Mouse (Mus musculus): ENCODE measurements around the gene 4921536K21Rik. TPM values are rescaled to one million over a fixed set of nuclear protein-coding genes. Genes with fewer than 3 reads are reported as not detected.
A peak's percentile ranks its signal among the peaks of the same experiment; 100 is the strongest.

Gene 4921536K21Rik
- polyA plus RNA-seq, 1 experiment = 0.86 TPM

DNA sequence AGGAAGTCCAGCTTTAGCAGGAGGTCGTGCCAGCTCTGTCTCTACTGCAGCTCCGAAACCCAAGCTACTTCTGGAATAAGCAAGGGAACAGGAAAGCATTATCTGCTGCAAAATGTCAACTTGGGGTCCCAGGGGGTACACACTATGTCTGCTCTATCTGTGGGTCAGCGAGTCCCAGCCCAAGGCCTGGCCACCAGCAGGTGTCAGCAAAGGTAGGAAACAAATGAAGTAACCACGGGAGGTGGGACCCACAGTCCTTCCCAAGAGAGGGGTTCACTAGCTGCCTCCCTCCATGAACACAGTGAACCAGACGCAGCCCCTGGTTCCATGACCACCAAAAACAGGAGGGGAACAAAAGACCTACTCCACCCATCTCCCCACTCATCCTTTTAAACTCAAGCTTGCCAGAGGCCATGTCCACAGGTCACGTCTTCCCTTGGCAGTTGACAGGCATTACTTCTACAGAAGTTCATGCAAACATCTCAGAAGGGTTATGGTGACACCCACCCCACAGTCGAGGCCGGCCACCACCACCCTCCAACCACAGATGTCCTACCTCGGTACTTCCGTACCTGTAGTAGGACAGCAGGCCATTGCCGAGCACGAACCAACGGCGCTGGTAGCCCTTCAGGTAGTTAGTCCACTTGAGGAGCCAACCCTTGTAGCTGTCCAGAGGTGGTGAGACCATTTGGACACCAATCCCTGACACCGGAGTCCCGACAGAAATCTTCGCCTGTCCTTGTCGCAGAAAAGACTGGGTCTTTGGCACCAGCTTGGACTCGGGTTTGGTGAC, 32.0 kb downstream of the 4921536K21Rik start:
- no peak for TF ChIP-seq CTCF (IDR thresholded peaks at IDR 0.05; ENCODE audit: borderline replicate concordance, insufficient read depth, low read length)
- no peak for TF ChIP-seq POLR2A (IDR thresholded peaks at IDR 0.05; ENCODE audit: low read depth, low read length)
- H3K4me3 ChIP-seq (ENCODE audit: insufficient read depth, low read length) = no peak overlapping the region
- no peak overlapping the region for H3K27ac ChIP-seq (ENCODE audit: insufficient read depth, low read length)
- H3K4me1 ChIP-seq (ENCODE audit: control insufficient read depth, insufficient read depth, low read length) = peaks cover 3% of the 10 kb centered on the region; the same call in 1 of the 2 replicates

DNA sequence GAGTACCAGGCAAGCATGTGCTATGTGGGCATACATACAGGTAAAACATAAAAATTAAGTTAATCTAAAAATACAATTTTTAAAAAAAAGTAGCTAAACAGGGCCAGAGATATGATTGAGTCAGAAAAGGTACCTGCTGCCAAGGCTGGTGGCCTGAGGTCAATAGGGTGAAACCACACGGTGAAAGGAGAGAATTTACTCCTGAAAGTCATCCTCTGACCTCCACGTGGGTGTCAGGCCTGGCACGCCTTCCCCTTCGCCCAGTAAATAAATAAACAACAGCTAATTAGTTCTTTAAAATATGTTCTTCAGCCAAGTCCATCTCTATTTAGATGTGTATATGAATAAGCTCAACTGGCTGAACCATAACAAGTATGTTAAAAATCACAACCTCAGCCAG, 34.5 kb downstream of the 4921536K21Rik start:
- H3K4me1 ChIP-seq (ENCODE audit: control insufficient read depth, insufficient read depth, low read length) = peaks cover 7% of the 10 kb centered on the region
- TF ChIP-seq POLR2A (IDR thresholded peaks at IDR 0.05; ENCODE audit: low read depth, low read length) = no peak
- TF ChIP-seq CTCF (IDR thresholded peaks at IDR 0.05; ENCODE audit: borderline replicate concordance, insufficient read depth, low read length) = no peak
- H3K4me3 ChIP-seq (ENCODE audit: insufficient read depth, low read length) = no peak overlapping the region
- H3K27ac ChIP-seq (ENCODE audit: insufficient read depth, low read length) = no peak overlapping the region

DNA sequence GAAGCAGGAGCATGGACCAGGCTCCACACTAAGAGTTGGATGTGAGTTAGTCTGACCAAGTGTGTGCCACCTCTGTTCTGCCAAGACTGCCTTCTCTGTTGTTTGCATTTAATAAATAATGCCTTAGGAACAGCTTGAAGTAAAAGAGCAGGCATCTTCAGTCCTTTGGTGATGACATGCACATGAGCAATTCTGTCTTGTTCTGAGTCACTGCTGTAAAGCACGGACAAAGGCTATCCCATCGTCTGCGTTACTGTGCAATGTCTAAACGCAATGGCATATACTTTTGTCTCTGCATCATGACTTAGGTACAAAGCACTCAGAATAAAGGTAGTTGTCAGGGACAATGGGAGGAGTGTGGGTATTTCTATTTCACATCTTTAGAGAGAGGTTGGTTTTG, 35.1 kb downstream of the 4921536K21Rik start:
- Histone ChIP-seq H3K27ac (ENCODE audit: insufficient read depth, low read length) (no peak overlapping the region), H3K4me3 (ENCODE audit: insufficient read depth, low read length) (no peak overlapping the region), H3K4me1 (ENCODE audit: control insufficient read depth, insufficient read depth, low read length) (peaks cover 7% of the 10 kb centered on the region)
- no peak for TF ChIP-seq POLR2A (IDR thresholded peaks at IDR 0.05; ENCODE audit: low read depth, low read length)
- no peak for TF ChIP-seq CTCF (IDR thresholded peaks at IDR 0.05; ENCODE audit: borderline replicate concordance, insufficient read depth, low read length)

DNA sequence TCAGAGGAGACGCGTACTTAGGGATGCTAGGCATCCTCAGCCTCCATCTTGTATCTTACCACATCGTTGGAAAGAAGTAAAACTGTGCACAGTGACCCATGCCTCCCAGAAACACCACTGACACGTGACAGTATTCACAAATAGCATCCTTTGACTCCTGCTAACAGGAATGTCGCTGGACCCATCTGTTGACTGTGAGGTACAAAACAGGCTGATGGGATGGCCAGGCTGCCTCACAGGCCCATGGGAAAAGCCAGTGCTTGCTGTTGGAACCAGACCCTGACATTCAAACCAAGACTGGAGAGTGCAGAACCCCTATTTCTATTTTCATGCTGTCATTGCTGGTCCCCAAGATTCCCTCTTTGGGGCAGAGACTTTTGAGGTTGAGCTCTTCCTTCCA, 37.0 kb downstream of the 4921536K21Rik start:
- Histone ChIP-seq H3K4me1 (ENCODE audit: control insufficient read depth, insufficient read depth, low read length) (peaks cover 17% of the 10 kb centered on the region), H3K4me3 (ENCODE audit: insufficient read depth, low read length) (no peak overlapping the region), H3K27ac (ENCODE audit: insufficient read depth, low read length) (no peak overlapping the region)
- TF ChIP-seq CTCF (IDR thresholded peaks at IDR 0.05; ENCODE audit: borderline replicate concordance, insufficient read depth, low read length) = no peak
- no peak for TF ChIP-seq POLR2A (IDR thresholded peaks at IDR 0.05; ENCODE audit: low read depth, low read length)

DNA sequence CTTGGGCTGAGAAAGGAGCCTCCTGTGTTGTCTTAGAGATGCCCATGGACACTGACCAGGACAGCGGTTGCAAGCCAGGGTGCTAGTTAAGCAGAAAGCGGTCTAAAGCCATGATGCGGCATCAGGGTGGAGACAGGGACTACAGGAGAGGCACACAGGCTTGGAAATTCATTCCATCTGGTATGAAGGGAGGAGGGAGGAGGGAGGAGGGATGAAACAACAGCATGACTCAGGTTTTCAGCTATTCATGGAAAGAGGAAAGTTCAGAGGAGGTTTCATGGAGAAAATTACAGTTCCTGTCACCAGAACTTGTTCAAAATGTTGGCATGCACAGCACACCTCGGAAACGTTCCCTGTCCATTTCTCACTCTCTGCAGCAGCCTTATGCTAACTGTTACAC, 39.1 kb downstream of the 4921536K21Rik start:
- H3K4me3 ChIP-seq (ENCODE audit: insufficient read depth, low read length) = no peak overlapping the region
- no peak for TF ChIP-seq CTCF (IDR thresholded peaks at IDR 0.05; ENCODE audit: borderline replicate concordance, insufficient read depth, low read length)
- no peak for TF ChIP-seq POLR2A (IDR thresholded peaks at IDR 0.05; ENCODE audit: low read depth, low read length)
- peak overlapping the region; percentile 28; the same call in 1 of the 2 replicates for H3K27ac ChIP-seq (ENCODE audit: insufficient read depth, low read length)
- H3K4me1 ChIP-seq (ENCODE audit: control insufficient read depth, insufficient read depth, low read length) = peaks cover 17% of the 10 kb centered on the region

DNA sequence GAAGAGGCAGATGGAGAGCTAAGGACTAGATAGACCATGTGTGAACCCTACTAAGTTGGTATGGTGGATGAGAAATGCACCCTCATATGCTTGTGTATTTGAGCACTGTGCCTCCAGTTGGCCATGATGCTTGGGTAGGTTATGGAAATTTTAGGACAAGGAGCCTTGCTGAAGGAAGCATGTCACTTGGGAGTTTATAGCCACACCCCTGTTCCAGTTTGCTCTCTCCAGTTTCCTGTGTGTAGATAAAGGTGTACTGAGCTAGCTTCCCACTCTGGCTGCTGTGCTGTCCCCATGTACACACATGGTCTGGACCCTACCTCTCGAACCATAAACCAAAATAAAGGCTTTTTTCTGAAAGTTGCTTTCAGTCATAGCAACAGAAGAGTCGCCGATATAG, 40.7 kb downstream of the 4921536K21Rik start:
- no peak overlapping the region for H3K27ac ChIP-seq (ENCODE audit: insufficient read depth, low read length)
- TF ChIP-seq CTCF (IDR thresholded peaks at IDR 0.05; ENCODE audit: borderline replicate concordance, insufficient read depth, low read length) (no peak), POLR2A (IDR thresholded peaks at IDR 0.05; ENCODE audit: low read depth, low read length) (no peak)
- H3K4me1 ChIP-seq (ENCODE audit: control insufficient read depth, insufficient read depth, low read length) = peaks cover 14% of the 10 kb centered on the region
- H3K4me3 ChIP-seq (ENCODE audit: insufficient read depth, low read length) = no peak overlapping the region

DNA sequence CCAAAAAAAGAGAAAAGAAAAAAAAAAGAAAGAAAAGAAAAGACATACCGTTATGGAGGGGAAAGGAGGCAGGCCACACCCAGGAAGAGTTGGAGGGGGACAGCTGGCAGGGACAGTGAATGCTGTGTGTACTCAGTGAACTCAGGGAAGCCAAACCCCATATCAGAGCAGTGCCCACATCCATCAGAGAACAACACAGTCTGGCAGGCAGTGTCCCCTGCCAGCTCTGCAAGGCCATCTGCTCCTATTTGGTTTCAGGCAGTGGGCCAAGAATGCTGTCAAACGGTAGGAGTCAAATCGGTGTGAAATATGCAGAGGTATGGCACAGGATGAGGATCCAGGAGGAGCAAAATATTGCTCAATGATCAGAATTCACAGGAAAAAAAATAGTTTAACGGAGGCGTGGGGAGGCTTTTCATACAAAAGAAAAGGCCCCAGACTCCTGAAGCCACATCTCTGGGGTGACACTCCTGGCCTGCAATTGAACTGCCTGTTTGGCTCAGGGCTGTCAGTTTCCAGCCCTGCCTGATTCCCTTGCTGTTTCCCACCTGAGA, 41.3 kb downstream of the 4921536K21Rik start:
- Histone ChIP-seq H3K4me1 (ENCODE audit: control insufficient read depth, insufficient read depth, low read length) (peaks cover 14% of the 10 kb centered on the region), H3K27ac (ENCODE audit: insufficient read depth, low read length) (no peak overlapping the region), H3K4me3 (ENCODE audit: insufficient read depth, low read length) (no peak overlapping the region)
- TF ChIP-seq POLR2A (IDR thresholded peaks at IDR 0.05; ENCODE audit: low read depth, low read length) (no peak), CTCF (IDR thresholded peaks at IDR 0.05; ENCODE audit: borderline replicate concordance, insufficient read depth, low read length) (no peak)

DNA sequence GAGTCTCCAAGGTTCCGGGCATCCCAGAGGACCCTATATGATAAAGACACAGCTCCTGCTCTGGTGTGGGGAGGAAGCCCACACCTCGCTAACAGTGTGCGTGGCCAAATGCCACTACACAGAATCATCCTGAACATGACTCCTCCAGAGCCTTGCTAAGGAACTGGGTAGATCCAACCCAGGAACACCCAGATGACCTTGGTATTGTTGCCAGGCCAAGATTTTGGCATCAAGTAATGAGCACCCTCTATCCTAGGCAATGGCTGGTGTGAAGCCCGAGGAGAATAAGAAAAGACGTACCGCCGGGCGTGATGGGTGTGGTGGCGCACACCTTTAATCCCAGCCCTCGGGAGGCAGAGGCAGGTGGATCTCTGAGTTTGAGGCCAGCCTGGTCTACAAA, 41.9 kb downstream of the 4921536K21Rik start:
- TF ChIP-seq CTCF (IDR thresholded peaks at IDR 0.05; ENCODE audit: borderline replicate concordance, insufficient read depth, low read length) (no peak), POLR2A (IDR thresholded peaks at IDR 0.05; ENCODE audit: low read depth, low read length) (no peak)
- Histone ChIP-seq H3K27ac (ENCODE audit: insufficient read depth, low read length) (no peak overlapping the region), H3K4me3 (ENCODE audit: insufficient read depth, low read length) (no peak overlapping the region), H3K4me1 (ENCODE audit: control insufficient read depth, insufficient read depth, low read length) (peaks cover 14% of the 10 kb centered on the region)

DNA sequence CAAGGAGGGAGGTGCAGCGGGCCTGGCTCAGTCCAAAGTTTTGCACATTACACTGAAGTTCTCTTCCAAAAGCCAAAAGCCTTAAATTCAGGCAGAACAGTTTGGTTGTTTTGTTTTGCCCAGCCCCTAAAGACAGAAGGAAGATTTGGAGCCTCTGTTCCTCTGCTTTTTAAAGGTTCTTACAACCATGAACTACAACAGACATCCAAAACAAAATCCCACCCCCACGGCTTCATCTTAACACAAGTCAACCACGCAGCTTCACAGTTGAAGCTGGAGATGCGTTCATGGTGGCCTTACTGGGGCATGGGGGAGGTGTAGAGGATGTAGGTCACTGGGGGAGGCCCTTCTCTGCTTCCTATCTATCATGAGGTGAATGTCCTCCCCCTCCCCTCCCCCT, 43.0 kb downstream of the 4921536K21Rik start:
- TF ChIP-seq CTCF (IDR thresholded peaks at IDR 0.05; ENCODE audit: borderline replicate concordance, insufficient read depth, low read length) (no peak), POLR2A (IDR thresholded peaks at IDR 0.05; ENCODE audit: low read depth, low read length) (no peak)

DNA sequence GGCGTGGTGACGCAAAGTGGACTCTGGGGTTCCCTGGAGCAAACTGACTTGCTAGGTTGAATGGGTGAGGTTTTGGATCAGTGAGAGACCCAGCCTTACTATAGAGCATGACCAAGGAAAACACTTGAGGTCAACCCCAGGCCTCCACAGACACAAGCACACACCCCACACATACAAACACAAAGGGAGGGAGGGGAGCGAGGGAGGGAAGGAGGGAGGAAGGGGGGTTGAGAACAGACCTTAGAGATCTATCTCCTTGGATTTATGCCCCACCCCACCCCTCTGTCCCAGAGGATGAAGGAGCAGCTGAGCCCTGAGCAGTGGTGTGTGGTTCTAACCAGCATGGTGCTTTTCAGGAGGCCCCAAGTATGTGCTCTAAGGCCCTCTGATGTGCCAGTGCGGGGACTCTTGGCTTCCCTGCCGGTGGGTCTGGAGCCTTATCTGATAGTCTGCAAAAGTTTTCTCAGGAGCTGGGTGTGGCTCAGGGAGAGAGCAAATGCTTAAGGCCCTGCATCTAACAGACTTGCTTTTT, 44.1 kb downstream of the 4921536K21Rik start:
- TF ChIP-seq POLR2A (IDR thresholded peaks at IDR 0.05; ENCODE audit: low read depth, low read length) = no peak
- no peak for TF ChIP-seq CTCF (IDR thresholded peaks at IDR 0.05; ENCODE audit: borderline replicate concordance, insufficient read depth, low read length)
- no peak overlapping the region for H3K27ac ChIP-seq (ENCODE audit: insufficient read depth, low read length)
- no peak overlapping the region for H3K4me3 ChIP-seq (ENCODE audit: insufficient read depth, low read length)
- peaks cover 10% of the 10 kb centered on the region for H3K4me1 ChIP-seq (ENCODE audit: control insufficient read depth, insufficient read depth, low read length)

More for the DNA sequence above, 43.0 kb downstream of the 4921536K21Rik start:
- no peak overlapping the region for H3K4me3 ChIP-seq (ENCODE audit: insufficient read depth, low read length)
- H3K4me1 ChIP-seq (ENCODE audit: control insufficient read depth, insufficient read depth, low read length) = peaks cover 14% of the 10 kb centered on the region
- H3K27ac ChIP-seq (ENCODE audit: insufficient read depth, low read length) = no peak overlapping the region

Measured in embryonic fibroblast, embryonic 13.5 days (primary cell).